Mouse (Mus musculus): ENCODE results near the gene Hoxd9.

DNA sequence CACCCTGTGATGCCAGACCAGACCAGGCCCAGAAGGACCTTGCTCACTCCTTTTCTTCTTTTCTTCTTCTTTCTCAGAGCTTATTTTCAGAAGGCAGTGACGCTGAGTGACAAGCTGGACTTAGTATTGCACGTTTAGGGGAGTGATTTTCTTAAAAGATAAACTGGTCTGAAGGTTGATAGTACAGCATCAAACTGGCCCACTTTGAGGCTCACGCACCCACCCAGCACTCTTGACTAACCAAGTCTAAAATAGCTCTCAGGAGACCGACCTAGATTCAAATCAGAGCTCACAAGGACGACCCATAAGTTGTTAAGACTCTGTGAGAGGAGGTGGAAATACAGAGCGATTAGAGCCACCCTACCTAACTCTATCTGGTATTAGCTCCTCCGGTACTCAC is 31.1 kb upstream of the Hoxd9 start:
- no peak for TF ChIP-seq GATA1 (IDR thresholded peaks at IDR 0.05; ENCODE audit: borderline replicate concordance, low read length)
- no peak for TF ChIP-seq FLI1 (IDR thresholded peaks at IDR 0.05; ENCODE audit: low read length)

Data from megakaryocyte, embryonic 14.5 days (primary cell).